Mouse (Mus musculus): ENCODE data around the gene Mdk. TPM values are rescaled to one million over a fixed set of nuclear protein-coding genes. Genes with fewer than 3 reads are reported as not detected.

Gene Mdk
- polyA plus RNA-seq, 1 experiment: 0.29 TPM

DNA sequence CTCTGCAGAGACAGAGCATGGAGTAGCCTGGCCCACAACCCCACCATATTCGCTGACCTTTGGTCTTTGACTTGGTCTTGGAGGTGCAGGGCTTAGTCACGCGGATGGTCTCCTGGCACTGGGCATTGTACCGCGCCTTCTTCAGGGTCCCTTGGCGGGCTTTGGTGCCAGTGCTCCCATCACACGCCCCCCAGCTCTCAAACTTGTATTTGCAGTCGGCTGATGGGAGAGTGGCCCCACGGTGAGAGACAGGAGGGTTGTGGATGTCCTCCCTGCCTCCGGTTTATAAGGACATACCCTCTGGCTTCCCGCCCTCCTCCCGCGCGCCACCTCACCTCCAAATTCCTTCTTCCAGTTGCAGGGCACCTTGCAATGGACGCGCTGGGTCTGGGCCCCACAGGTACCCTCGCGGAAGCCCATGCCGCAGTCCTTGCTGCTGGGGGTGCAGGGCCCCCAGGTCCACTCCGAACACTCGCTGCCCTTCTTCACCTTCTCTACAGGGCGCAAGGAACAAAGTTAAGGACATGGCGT lies 1.3 kb downstream of the Mdk start:
- TF ChIP-seq CEBPB (IDR thresholded peaks at IDR 0.05; ENCODE audit: insufficient read depth, poor library complexity, severe bottlenecking): no peak
- no peak for TF ChIP-seq REST (IDR thresholded peaks at IDR 0.05; ENCODE audit: insufficient read depth, insufficient read length)
- TF ChIP-seq E2F4 (IDR thresholded peaks at IDR 0.05; ENCODE audit: insufficient read depth): no peak
- TF ChIP-seq USF1 (IDR thresholded peaks at IDR 0.05; ENCODE audit: low read depth): no peak
- TF ChIP-seq POLR2A (IDR thresholded peaks at IDR 0.05; ENCODE audit: insufficient read length, low read depth): no peak
- TF ChIP-seq TCF12 (IDR thresholded peaks at IDR 0.05; ENCODE audit: insufficient read depth, poor library complexity, severe bottlenecking): no peak
- TF ChIP-seq SRF (IDR thresholded peaks at IDR 0.05; ENCODE audit: control insufficient read depth, insufficient read length, low read depth): no peak
- no peak for TF ChIP-seq MYOG (IDR thresholded peaks at IDR 0.05; ENCODE audit: control insufficient read depth in 1 of 3, insufficient read depth in 1 of 3, insufficient read length in 2 of 3, low read depth in 2 of 3)
- TF ChIP-seq MYOD1 (IDR thresholded peaks at IDR 0.05; ENCODE audit: control insufficient read depth in 1 of 3, insufficient read length in 2 of 3, low read depth in 2 of 3): no peak
- no peak for TF ChIP-seq TCF3 (IDR thresholded peaks at IDR 0.05; ENCODE audit: insufficient read length, low read depth)
- TF ChIP-seq MAX (IDR thresholded peaks at IDR 0.05; ENCODE audit: low read depth): no peak
- no peak for TF ChIP-seq POLR2AphosphoS2 (IDR thresholded peaks at IDR 0.05; ENCODE audit: insufficient read length, low read depth)
- no peaks in the 10 kb centered on the region for H3K79me2 ChIP-seq (ENCODE audit: control insufficient read depth, insufficient read depth)
- no peak overlapping the region for H3K4me3 ChIP-seq
- no peaks in the 10 kb centered on the region for H3K27me3 ChIP-seq (ENCODE audit: control insufficient read depth, insufficient read depth, insufficient read length)
- H3K4me2 ChIP-seq (ENCODE audit: low read depth): no peak overlapping the region
- no peak overlapping the region for H3ac ChIP-seq (ENCODE audit: control insufficient read depth, insufficient read length)
- H3K36me3 ChIP-seq (ENCODE audit: control insufficient read depth, insufficient read depth): no peaks in the 10 kb centered on the region

DNA sequence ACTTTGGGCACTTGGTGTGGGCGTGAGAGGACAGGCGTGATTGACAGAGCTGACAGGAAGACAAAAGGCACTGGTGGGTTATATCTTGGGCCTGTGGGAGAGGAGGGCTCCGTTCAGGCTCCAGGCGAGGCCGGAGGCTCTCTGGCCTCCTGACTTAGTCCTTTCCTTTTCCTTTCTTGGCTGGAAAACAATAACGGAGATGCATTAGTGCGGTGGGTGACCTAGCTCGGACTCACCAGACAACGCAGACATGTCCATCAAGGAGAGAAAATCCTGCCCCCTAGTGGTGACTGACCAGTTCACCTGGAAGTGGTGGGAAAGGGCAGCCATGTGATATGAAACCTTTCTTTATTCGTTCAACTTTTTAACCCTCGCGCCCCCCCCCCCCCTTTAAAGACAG lies 2.2 kb downstream of the Mdk start:
- no peak overlapping the region for H3ac ChIP-seq (ENCODE audit: control insufficient read depth, insufficient read length)
- TF ChIP-seq E2F4 (IDR thresholded peaks at IDR 0.05; ENCODE audit: insufficient read depth) (no peak), TCF12 (IDR thresholded peaks at IDR 0.05; ENCODE audit: insufficient read depth, poor library complexity, severe bottlenecking) (no peak)
- no peaks in the 10 kb centered on the region for H3K36me3 ChIP-seq (ENCODE audit: control insufficient read depth, insufficient read depth)
- no peak overlapping the region for H3K4me3 ChIP-seq
- H3K4me2 ChIP-seq (ENCODE audit: low read depth): no peak overlapping the region
- no peaks in the 10 kb centered on the region for H3K79me2 ChIP-seq (ENCODE audit: control insufficient read depth, insufficient read depth)
- H3K27me3 ChIP-seq (ENCODE audit: control insufficient read depth, insufficient read depth, insufficient read length): no peaks in the 10 kb centered on the region

- Histone ChIP-seq H3K27me3 (ENCODE audit: control insufficient read depth, insufficient read depth, insufficient read length) (no peaks in the 10 kb centered on the region), H3K79me2 (ENCODE audit: control insufficient read depth, insufficient read depth) (no peaks in the 10 kb centered on the region), H3K4me3 (no peak overlapping the region), H3K36me3 (ENCODE audit: control insufficient read depth, insufficient read depth) (no peaks in the 10 kb centered on the region), H3K4me2 (ENCODE audit: low read depth) (no peak overlapping the region), H3ac (ENCODE audit: control insufficient read depth, insufficient read length) (no peak overlapping the region)
- no peak for TF ChIP-seq POLR2AphosphoS2 (IDR thresholded peaks at IDR 0.05; ENCODE audit: insufficient read length, low read depth)
- no peak for TF ChIP-seq SRF (IDR thresholded peaks at IDR 0.05; ENCODE audit: control insufficient read depth, insufficient read length, low read depth)
- TF ChIP-seq TCF3 (IDR thresholded peaks at IDR 0.05; ENCODE audit: insufficient read length, low read depth): no peak
- no peak for TF ChIP-seq POLR2A (IDR thresholded peaks at IDR 0.05; ENCODE audit: insufficient read length, low read depth)
- no peak for TF ChIP-seq MYOD1 (IDR thresholded peaks at IDR 0.05; ENCODE audit: control insufficient read depth in 1 of 3, insufficient read length in 2 of 3, low read depth in 2 of 3)
- TF ChIP-seq MYOG (IDR thresholded peaks at IDR 0.05; ENCODE audit: control insufficient read depth in 1 of 3, insufficient read depth in 1 of 3, insufficient read length in 2 of 3, low read depth in 2 of 3): no peak
- TF ChIP-seq MAX (IDR thresholded peaks at IDR 0.05; ENCODE audit: low read depth): no peak
- TF ChIP-seq TCF12 (IDR thresholded peaks at IDR 0.05; ENCODE audit: insufficient read depth, poor library complexity, severe bottlenecking): no peak
- no peak for TF ChIP-seq CEBPB (IDR thresholded peaks at IDR 0.05; ENCODE audit: insufficient read depth, poor library complexity, severe bottlenecking)
- TF ChIP-seq USF1 (IDR thresholded peaks at IDR 0.05; ENCODE audit: low read depth): no peak
- TF ChIP-seq REST (IDR thresholded peaks at IDR 0.05; ENCODE audit: insufficient read depth, insufficient read length): no peak
Observed at GRCm38 (mm10) chr2:91929455-91929854, 2.6 kb downstream of the Mdk start.

DNA sequence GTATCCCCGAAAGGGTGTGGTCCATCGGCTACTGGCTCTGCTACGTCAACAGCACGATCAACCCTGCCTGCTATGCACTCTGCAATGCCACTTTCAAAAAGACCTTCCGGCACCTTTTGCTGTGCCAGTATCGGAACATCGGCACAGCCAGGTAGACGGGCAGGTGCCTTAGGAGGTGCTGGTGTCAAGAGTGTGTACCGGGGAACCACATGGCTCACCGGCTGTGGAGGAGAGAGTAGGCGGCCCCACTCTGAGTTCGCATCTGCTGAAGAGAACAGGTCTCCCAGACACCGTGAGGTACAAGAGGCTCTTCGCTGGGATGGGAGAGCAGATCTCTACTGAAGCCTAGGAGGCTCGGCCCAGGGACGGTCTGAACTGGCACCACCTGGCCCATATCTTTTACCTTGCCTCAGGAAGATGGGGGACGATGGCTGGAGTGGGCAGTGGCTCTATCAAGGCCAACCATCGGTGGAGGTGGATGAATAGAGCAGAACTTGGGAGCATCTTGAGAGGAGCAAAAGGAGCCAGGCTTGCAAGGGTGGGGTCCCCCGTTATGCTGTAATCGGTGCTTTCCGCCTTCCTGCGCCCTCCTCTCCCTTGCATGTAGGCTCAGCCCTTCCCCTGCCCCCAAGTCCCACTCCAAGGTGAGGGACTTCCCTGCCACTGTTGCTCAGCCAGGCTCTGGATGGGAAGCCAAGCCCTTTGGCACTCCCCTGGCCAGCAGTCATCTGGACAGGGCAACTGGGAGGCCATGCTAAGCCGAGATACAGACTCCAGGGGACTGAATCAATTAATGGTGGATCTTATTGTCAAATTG lies 3.4 kb downstream of the Mdk start:
- H3ac ChIP-seq (ENCODE audit: control insufficient read depth, insufficient read length): no peak overlapping the region
- H3K79me2 ChIP-seq (ENCODE audit: control insufficient read depth, insufficient read depth): no peaks in the 10 kb centered on the region
- no peak overlapping the region for H3K4me3 ChIP-seq
- no peak overlapping the region for H3K4me2 ChIP-seq (ENCODE audit: low read depth)
- H3K27me3 ChIP-seq (ENCODE audit: control insufficient read depth, insufficient read depth, insufficient read length): no peaks in the 10 kb centered on the region
- TF ChIP-seq POLR2AphosphoS2 (IDR thresholded peaks at IDR 0.05; ENCODE audit: insufficient read length, low read depth) (no peak), POLR2A (IDR thresholded peaks at IDR 0.05; ENCODE audit: insufficient read length, low read depth) (no peak), CEBPB (IDR thresholded peaks at IDR 0.05; ENCODE audit: insufficient read depth, poor library complexity, severe bottlenecking) (no peak), REST (IDR thresholded peaks at IDR 0.05; ENCODE audit: insufficient read depth, insufficient read length) (no peak)
- H3K36me3 ChIP-seq (ENCODE audit: control insufficient read depth, insufficient read depth): no peaks in the 10 kb centered on the region

GRCm38 (mm10) chr2:91927826-91928533 lies 4.1 kb downstream of the Mdk start:
- no peak overlapping the region for H3ac ChIP-seq (ENCODE audit: control insufficient read depth, insufficient read length)
- H3K4me2 ChIP-seq (ENCODE audit: low read depth): no peak overlapping the region
- no peaks in the 10 kb centered on the region for H3K79me2 ChIP-seq (ENCODE audit: control insufficient read depth, insufficient read depth)
- no peaks in the 10 kb centered on the region for H3K27me3 ChIP-seq (ENCODE audit: control insufficient read depth, insufficient read depth, insufficient read length)
- TF ChIP-seq MYOG (IDR thresholded peaks at IDR 0.05; ENCODE audit: control insufficient read depth in 1 of 3, insufficient read depth in 1 of 3, insufficient read length in 2 of 3, low read depth in 2 of 3) (no peak), MAX (IDR thresholded peaks at IDR 0.05; ENCODE audit: low read depth) (no peak), TCF12 (IDR thresholded peaks at IDR 0.05; ENCODE audit: insufficient read depth, poor library complexity, severe bottlenecking) (no peak), POLR2A (IDR thresholded peaks at IDR 0.05; ENCODE audit: insufficient read length, low read depth) (no peak), USF1 (IDR thresholded peaks at IDR 0.05; ENCODE audit: low read depth) (no peak), SRF (IDR thresholded peaks at IDR 0.05; ENCODE audit: control insufficient read depth, insufficient read length, low read depth) (no peak), MYOD1 (IDR thresholded peaks at IDR 0.05; ENCODE audit: control insufficient read depth in 1 of 3, insufficient read length in 2 of 3, low read depth in 2 of 3) (no peak), CEBPB (IDR thresholded peaks at IDR 0.05; ENCODE audit: insufficient read depth, poor library complexity, severe bottlenecking) (no peak), TCF3 (IDR thresholded peaks at IDR 0.05; ENCODE audit: insufficient read length, low read depth) (no peak), E2F4 (IDR thresholded peaks at IDR 0.05; ENCODE audit: insufficient read depth) (no peak)
- no peak overlapping the region for H3K4me3 ChIP-seq
- no peaks in the 10 kb centered on the region for H3K36me3 ChIP-seq (ENCODE audit: control insufficient read depth, insufficient read depth)

All from myocyte (in vitro differentiated cells).